Mouse (Mus musculus) right cerebral cortex, postnatal 10 days (tissue): Measurements from ENCODE around the gene Il13ra2.
"Not testable (repeated sequence)": the region's sequence is repeated elsewhere in the genome, so short reads cannot be mapped to it uniquely, and the experiment has no call there.

Experiments used
- DNase-seq, 2 experiments: peaks; one replicate each; pipeline ENCODE4 v3.0.0; 2021; ENCODE audit warnings: low spot score in 2 of 2

Gene Il13ra2

GRCm38 (mm10) chrX:147429129-147429528, at the start of gene Il13ra2:
Gene Il13ra2 (minus strand): TSS chrX:147429192.
- DNase-seq: no peak

GRCm38 (mm10) chrX:147453610-147454009, 24.6 kb upstream of the Il13ra2 start, which contains the start of gene Vmn1r239-ps:
Gene Vmn1r239-ps (minus strand): TSS chrX:147453710.
- DNase-seq: not testable (repeated sequence)

DNA sequence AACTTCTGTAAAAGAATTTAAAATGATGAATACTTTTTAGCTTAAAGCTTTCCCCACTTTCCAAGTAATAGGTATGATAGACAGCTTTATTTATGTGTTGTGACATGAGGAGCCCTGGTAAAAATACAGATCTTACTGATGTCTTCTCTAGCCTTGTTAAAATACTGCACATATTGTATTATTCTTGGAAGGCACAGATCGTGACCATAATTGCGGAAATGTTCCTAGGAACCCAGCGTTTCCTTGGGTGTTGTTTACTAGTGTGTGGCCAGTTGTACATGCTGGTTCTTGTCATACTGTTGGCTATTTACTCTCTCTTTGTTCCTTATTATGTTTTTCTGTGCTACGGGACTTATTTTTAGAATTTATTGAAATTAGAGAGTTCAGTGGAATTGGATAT, 14.4 kb upstream of the Il13ra2 start:
- no peak for DNase-seq

- DNase-seq: no peak
Observed at GRCm38 (mm10) chrX:147435400-147435799, 6.4 kb upstream of the Il13ra2 start.

GRCm38 (mm10) chrX:147429753-147430152, 761 bp upstream of the Il13ra2 start:
- no peak for DNase-seq

DNA sequence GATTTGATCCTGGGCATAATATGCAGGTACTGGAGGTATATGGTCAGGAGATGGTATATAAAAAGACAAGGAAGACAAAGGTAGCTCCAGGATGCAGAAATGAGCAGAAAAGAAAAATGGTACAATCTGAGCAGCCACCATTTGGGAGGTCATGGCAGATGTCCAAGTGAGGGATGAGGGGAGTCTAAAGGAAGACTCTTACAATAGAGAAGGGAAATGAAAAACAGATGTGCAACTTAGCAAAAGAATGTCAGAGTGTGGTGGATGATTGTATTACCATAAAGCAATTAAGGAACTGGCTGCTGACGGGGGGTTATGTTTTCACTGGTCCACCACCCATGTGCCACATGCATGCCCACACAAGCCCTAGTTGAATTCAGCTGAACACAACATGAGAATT, 35.5 kb downstream of the Il13ra2 start:
- DNase-seq: no peak

DNA sequence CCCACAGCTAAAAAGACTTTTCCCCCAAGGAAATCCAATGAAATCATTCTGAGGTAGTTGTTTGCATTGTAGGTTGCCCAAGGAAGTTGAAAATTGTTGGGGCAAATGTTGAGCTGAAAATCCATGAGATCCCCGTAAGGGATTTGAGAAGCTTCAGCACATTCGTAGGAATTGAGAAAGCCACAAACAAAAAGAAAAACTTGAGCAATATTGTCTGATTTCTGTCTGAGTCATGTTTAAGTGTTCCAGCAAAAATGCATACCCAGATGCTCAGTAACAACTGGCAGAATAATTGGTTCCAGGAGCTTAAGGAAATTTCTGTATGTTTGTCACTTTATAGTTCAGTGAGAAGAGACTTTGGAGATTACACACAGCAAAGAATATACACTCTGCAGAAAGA, 79.8 kb downstream of the Il13ra2 start:
- DNase-seq: no peak
